Mouse (Mus musculus) ovary, postnatal 14 days (tissue): ENCODE results near the gene Pde4b.
A peak's percentile ranks its signal among the peaks of the same experiment; 100 is the strongest.

Source experiments
- DNase-seq: peaks from one replicate; pipeline ENCODE4 v3.0.0; 2022; ENCODE audit warnings: low spot score

Gene Pde4b

DNA sequence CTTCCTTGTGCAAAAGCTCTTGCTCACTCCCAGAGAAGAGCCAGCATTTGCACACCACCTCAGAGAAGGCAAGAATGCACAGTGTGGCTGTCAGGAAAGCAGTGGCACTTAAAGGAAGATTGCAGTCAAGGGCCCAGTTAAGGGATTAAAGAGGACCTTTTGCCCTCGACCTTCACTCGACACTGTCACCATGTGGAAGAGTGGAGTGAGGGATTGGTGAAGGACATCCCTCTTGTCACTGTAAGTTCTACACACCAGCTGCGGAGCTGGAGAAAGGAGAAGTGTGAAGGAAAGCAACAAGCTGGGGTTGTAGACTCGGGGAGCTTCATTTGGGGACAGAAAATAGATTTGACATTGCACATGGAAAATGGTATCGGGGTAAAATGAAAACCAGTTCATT is 89.9 kb downstream of the Pde4b start:
- DNase-seq, result no peak

DNA sequence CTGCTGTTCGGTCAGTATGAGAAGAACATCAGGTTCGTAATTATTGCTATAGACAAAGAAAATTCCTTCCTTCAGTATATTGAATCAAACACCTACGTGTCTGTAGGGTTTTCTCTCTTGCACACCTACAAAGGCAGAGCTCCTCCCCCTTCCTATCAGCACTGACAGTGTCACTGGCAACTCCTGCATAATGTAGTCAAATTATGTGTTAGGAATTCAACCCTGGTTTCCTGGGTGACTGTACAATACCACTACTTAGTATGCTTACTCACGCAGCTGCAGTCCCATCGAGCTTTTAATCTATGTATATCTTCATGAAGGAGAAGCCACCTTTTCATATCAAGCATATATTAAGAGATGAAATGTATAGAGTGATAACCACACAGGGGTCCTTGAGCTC is 99.5 kb downstream of the Pde4b start:
- no peak for DNase-seq

DNA sequence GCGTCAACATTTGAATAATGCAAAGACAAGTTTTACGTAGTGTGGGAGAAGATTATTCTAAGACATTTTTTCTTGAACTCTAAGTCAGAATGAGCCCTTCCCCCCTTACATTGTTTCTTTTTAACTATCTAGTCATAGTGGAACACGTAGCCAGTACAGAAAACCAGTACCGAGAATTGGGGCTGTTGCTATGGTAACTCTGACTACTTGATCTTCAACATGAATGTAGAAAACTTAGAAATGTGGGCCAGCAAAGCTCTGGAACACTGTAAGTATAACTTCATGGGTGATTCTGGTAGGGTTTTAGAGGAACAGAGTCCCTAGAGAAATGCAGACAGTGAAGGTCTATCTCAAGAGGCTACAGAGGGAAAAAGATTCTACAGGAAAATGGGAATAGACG is 110.4 kb downstream of the Pde4b start:
- no peak for DNase-seq

DNA sequence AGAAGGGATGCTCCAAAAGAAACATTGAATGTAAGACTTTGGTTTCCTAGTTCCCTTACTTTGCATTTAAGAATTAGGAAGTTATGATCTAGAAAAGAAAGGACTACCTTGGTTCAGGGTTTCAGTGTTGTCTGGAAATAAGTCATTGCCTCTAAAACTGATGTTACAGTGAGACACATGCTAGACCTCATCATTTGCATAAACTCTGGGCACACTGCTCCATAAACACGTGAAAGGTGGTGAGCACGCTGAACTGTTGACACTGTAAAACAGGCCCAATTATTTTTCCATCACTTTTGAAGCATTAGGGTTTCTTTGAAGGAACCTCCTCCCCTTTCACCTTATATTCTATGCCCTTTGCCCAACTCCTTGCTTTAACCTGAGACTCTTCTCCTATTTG is 122.4 kb downstream of the Pde4b start:
- no peak for DNase-seq

DNA sequence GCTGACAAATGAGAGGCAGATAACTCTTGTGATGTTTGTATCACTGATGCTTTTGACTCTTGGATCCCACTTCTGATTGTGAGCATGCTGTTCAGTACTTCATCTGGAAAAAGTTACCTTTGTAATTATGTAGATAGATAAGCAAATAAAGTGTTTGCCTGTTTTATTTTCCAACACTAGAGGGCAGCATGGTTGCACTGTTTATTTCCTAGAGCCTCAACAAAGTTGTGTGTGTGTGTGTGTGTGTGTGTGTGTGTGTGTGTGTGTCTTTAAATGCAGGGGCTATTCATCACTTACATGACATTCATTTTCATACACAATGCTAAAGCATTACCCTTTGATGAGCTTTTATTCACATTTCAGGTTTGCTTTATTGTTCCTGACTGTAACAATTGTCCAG is 139.4 kb downstream of the Pde4b start:
- DNase-seq, result peak; percentile 27

DNA sequence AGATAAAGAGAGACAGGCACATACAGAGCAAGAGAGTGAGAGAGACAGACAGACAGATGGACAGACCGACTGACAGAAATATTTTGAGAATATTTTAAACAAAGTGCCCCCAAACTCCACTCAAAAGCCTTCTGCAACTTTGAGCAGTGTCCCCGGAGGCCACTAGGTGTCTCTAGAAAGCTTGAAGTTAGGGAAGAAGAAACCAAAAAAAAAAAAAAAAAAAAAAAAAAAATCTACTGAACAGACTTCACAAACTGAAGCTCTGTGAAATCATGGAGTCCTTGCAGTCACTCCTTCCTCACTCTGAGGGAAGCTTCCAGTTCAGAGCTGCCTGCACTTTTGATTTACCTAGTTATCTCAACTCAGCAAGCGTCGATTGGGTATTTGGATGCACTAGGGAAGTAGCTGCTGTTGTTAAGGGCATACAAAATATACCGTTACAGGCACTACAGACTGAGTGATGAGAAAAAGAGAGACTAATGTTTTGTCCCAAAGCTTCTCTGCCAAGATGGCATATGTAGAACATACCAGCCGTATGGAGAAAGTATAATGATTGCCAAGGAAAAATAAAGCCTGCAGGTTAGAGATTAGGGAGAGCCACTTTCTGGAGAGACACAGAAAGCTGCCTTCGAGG is 141.7 kb downstream of the Pde4b start:
- DNase-seq, result peak; percentile 6

DNA sequence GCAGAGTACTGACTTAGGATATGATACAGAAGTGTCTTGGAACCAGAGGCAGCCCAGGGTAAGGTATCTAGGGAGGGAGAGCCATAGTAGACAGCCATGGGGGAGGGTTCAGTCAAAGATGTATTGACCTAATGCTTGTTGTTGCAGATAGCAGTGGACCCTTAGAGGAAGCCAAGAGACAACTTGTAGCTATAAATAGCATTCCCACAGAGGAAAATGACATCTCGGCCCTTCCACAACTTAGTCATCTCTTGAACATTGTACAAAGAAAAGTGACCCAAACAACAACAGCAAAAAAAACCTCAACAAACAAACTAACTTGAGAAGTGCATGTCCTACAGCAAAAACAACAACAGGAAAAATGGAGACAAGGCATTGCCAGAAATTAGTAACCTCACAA is 143.6 kb downstream of the Pde4b start:
- DNase-seq, result no peak

DNA sequence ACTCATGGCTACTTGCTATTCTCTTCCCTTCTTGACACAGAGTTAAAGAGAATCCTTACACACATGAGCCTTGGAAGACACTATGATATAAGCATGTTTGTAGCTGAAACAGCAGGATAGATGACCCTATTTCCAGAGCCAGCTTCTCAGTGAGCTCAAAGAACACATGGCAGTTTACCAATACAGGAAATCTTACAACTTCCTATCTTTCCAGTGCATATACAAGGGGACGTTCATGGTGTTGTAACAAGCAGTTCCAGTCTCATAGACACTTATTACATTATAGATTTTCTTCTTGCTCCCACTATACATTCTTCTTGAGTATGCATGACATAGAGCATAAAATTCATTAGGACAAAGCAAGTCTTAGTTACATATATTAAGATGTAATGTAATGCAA is 146.3 kb downstream of the Pde4b start:
- no peak for DNase-seq

DNA sequence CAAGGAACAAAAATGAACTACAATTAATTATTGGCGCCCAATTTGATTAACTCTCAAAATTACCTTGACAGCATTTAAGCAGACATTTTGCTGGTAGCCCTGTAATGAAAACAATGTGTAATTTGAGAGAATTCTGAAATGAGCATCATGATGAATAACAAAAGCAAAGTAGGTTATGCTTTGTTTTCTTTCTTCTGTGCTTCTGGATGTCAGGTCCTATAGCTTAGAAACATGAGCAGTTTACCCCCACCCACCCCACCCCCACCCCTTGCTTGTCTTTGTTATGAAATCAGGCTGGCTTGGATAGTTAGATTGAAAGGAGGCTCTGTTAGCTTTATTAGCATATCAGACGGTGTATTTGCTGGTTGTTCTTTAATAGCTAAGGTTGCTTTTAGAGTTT is 147.8 kb downstream of the Pde4b start:
- no peak for DNase-seq

DNA sequence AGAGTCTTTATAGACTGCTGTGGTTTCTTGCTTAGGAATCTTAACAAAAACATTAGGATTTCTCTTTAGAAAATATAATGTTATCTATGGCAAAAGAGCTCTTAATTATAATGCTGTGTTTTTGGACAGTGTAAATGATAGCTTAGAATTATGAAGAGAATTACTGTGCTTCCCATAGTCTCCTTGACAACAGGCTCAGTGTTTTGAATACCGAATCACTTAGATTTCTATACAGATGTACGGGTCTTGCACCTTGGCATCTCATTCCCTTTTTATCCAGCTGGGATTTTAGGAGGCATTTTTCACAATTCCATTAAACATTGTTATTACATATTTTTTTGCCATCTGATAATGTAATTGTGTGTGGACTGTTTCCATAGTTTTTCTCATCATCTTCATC is 151.8 kb downstream of the Pde4b start:
- DNase-seq, result no peak

DNA sequence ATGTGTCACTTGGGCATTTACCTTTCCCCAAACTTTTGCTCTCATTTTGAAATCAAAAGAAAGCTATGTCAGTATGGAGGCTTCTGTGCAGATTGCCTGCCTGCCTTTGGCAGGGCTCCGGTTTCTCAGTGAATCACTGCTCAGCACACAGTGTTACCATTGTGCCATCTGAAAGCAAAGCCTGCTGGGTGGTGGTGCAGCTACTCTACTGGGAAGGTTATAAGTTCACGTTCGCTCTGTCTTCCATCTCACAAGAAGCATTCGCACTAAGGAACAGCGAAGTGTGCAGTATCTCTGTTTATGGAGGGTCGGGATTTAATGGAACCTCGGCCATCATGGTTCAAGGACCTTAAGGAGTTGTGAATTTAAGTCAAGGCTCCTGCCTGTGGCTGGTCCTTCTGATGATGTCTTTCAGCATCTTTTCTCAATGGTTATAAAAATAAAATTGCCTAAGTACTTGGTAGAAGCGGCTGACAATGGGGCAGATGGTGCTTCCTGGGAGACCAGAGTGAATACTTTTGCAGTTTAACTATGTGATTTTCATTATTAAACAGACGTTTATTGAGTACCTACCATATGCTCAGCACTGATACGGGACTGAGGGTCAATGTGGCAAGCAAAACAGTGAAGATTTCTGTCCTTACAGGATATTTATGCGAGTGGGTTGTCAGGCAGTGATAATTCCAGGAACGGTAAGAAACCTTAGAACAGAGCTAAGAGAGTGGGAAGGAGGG is 152.5 kb downstream of the Pde4b start:
- DNase-seq, result no peak

DNA sequence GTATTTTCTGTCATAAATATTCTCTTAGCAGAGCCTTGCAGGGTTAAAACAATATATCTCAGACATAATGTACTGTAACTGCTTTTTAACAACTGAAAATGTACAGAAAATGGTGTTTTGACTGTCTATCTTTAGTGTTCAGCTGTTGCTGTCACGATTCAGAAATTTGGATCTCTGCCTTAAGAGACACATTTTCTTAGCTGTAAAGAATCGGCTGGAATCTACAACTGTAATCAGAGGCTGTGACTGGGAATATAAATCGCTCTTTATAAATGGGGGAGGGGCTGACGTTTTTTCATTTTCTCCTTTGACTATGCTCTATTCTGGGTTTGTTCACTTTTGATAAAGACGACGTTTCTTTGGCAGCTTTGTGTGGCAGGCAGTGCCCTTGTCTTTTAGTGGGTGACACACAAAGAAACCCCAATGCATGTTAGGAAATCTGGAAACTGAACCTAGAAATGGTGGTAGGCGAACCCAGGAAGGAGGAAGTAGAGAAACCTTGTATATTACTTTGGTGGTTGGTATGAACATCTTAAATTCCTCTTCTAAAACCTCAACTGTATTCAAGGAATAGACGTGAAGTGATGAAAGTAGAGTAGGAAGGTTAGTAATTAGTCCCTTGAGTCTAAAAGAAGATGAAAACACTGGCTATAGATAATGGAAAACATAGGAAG is 153.5 kb downstream of the Pde4b start:
- DNase-seq, result no peak

DNA sequence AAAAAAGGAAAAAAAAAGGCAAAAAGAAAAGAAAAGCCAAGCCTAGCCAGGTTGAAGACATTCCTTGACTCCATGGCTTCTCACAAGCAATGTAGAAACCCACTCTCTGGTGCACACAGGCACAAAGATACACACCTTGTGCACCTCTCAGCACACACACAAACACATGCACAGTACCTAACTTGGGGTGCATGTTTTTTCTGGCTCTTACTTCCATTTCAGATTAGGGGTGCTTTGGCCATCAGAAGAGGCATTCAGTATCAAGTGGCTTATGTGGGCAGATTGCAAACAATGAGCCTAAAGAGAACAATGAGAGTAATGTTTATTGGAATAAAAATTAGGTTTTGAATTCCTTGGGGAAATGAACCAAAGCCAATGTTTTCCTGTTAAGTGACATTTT is 166.7 kb downstream of the Pde4b start:
- DNase-seq, result no peak

DNA sequence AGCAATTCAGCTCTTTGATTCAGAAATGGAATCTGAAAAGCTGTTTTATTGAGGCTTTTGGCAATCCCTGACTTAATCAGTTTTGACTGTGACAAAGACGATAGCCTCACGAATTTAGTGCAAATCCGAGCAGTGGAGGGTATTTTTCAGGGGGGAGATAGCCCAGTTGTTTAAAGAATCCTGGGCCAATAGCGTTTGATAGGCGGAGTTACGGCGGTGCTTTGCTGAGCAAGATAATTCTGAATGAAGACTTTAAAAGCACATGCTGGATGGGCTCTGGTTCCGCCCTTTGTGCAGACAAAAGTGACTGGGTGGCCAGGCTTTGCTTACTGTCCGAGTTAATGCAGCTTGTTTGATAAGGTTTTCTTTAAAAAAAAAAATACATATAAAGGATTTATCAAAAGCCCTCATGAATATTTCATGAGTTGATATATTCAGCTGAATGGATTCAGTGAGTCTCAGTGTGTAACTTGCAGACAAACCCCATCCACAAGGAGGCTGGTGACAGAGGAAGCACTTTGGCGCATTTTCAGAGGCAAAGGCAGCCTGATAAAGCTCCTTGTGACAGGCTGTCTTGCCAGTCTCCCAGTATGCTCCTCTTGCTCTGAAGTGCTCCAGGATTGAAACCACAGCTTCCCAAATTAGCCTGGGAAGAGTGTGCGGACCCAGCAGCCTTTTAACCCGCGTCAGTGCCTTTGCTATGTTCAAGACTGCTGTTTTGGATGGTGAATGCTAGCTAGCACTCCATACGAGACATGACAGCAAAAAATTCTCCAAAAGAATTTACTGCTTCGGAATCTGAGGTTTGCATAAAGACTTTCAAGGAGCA is 167.3 kb downstream of the Pde4b start:
- no peak for DNase-seq

DNA sequence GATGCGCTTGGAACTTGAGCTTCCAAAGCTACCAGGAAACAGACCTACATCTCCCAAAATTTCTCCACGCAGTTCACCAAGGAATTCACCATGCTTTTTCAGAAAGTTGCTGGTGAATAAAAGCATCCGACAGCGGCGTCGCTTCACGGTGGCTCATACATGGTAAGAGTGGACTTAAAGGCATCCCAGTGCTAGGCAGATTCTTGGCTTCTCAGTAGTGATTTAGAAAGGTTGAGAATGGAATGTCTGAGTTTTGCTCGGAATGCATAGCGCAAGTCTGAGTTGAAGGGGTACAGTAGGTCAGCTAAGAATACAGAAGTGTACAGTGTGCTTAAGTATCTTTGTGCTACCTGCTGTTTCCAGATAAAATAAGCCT is 167.9 kb downstream of the Pde4b start:
- DNase-seq, result no peak

DNA sequence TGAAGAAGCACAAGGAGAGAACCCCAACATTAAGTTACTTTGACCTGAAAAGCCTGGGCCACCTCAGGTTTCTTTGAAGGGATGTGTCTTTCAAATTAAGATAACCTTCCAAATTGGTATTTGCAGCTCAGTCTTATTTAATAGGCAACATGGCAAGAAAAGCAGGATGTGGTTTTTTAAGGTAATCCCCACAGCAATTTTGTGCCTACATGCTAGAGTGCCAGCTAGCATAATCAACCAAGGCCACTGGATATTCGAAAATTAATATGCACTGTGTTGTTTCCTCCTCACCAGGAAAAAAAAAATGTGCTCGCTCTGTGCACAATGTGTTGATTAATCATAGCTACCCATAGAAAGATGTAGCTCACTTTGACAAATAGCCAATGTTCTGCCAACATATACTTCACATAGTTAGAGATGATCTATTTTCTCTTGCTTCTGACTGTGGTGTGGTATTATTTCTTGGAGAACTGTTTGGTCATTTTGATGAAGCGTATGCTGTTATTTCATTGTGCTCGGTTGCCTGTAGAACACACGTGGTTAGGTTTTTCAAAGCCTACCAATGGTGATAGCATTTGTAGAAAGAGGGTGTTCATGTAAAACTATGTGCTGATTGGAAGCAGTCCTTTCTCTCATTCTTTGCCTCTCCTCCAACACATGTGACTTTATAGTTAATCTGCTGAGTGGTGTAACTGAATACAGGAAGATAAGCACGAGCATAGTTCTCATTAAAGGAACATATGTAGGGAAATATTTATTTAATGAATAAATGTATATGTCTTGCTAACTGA is 169.0 kb downstream of the Pde4b start:
- DNase-seq, result no peak

DNA sequence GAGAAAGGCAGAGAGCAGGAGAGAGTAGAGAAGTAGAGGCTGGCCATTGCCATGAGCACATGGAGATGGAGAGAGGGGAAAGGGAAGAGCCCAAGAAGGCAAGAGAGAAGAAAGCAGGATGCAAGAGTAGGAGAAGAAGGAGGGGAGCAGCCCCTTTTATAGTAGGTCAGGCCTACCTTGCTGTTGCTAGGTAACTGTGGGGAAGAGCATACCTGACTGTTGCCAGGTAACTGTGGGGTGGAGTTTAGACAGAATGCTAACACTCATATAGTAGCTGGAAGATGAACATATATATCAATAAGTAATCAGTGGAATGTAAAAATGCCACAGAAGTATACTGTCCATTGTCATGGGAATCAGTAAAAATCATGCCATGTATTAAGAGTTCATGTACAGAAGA is 172.9 kb downstream of the Pde4b start:
- no peak for DNase-seq

DNA sequence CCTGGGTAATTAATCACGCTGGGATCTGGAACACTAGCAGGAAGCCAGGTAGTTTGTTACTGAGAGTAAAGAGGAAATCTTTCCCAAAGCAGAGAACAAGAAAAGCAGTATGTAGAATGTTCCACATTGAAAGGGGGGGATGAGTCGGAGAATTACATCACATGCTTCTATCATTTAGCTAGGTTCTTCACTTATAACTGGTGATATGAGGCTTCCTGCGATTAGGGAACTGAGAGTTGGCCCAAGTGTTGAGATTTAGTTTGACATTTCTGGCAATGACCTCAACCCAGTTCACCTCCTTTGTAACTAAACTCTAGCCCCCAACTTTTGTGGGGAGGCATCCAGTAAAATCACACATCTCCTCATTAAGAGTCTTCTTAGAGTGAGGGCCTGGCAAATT is 185.0 kb downstream of the Pde4b start:
- DNase-seq, result no peak

DNA sequence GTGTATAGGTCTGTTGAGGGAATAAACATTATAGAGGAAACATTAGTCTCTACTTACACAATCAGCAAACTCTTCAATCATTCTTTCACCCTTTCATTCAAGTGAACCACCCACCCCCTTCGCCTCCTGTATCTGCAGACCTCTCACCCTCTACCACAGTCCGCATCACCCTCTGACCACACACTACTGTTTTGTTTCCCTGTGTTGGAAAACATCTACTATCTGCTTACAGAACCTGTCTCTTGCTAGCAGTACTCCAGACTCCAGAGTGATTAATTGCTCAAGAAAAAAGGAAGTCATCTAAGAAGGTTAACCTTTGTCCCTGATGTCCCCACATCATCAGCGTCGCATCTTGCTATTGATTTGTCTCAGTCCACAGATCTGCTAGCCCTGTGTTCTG is 185.4 kb downstream of the Pde4b start:
- no peak for DNase-seq

DNA sequence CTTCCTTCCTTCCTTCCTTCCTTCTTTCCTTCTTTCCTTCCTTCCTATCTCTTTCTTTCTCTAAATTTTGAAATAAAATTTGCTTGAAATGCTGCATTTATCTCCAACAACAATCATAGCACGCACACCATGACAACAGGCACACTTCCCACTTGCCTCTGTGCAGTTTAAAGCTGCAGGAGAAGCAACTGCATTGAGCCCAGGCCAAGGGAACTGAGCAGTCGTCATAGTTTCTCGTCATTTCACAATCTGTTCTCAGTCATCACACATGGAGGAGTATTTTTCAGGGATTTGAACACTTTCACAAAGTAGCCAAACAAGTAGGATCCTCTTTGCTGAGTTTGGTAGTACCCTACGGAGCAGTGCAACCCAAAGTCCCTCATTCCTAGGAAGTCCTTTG is 188.4 kb downstream of the Pde4b start:
- no peak for DNase-seq

DNA sequence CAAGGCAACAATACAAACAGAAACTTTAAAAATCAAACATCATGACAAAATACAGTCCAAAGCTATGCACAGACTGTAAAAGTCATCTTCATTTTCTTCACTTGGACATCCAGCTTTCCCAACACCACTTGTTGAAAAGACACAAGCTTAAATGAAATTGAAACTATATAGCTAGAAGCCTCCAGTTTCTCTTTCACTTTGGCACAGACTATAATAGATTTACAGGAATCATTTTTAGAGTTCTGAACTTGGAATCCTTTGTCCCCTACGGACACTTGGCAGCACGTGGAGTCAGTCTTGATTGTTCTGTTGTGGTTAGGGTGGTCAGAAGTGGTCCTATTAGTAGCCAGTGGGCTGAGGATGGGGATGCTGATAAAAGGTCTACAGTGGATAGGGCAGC is 191.6 kb downstream of the Pde4b start:
- DNase-seq, result no peak

DNA sequence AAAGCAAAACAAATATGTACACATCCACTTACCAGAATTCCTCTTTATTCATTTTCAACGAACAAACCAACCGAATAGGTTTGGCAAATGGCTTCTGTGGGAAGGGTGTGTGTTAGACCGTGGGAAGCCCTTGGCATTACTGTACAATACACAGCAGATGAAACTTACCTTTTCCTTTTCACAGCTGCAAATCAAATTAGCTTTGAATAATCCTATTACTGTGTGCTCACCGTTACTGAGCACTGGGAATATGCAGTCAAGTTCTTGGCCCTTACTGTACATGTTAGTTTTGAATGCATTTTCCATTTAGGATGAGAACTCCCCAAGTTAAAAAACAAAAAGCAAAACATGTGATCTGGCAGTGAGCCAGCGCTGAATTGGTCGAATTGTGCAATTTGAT is 199.8 kb downstream of the Pde4b start:
- no peak for DNase-seq
